Mouse (Mus musculus) heart, embryonic 14.5 days (tissue): ENCODE results near the gene Mga. TPM values are rescaled to one million over a fixed set of nuclear protein-coding genes. Genes with fewer than 3 reads are reported as not detected.

ENCODE experiments used
- microRNA-seq: library from miRNA; unstranded; fragments of <30 nt; microRNA quantifications from one replicate; pipeline ENCODE4, GENCODE M21; 2016
- polyA plus RNA-seq: library from polyadenylated mRNA; unstranded; fragments of >200 nt; fragmentation: Nextera tagmentation; extraction: Ambion mirVana; gene quantifications from 2 replicates; pipeline ENCODE4 v1.2.1, GENCODE M21; 2014

The Mga gene
- polyA plus RNA-seq, 1 experiment from 2014 or later = 30.3 TPM

Small RNA genes within 50 kb of the gene (microRNA-seq; reads per million reads assigned to microRNA genes)
- not detected for gene Mir7665

Other genes starting within 250 kb of the Mga start
- 54.5 and 55.5 TPM in 2 replicates for gene Ndufaf1, start 234.4 kb upstream of the Mga start, polyA plus RNA-seq
- gene Rtf1, start 222.2 kb upstream of the Mga start, polyA plus RNA-seq = 16.2 and 19.8 TPM in 2 replicates
- 2.1 and 2.4 TPM in 2 replicates for gene Itpka, start 154.9 kb upstream of the Mga start, polyA plus RNA-seq
- 0.23 and 0.32 TPM in 2 replicates for gene Ltk, start 136.8 kb upstream of the Mga start, polyA plus RNA-seq
- 16.8 and 17.6 TPM in 2 replicates for gene Rpap1, start 109.7 kb upstream of the Mga start, polyA plus RNA-seq
- gene Tyro3, start 99.5 kb upstream of the Mga start, polyA plus RNA-seq = 6.4 and 6.6 TPM in 2 replicates
- 1.7 and 2.1 TPM in 2 replicates for gene Mapkbp1, start 75.5 kb downstream of the Mga start, polyA plus RNA-seq
- gene Jmjd7, start 130.3 kb downstream of the Mga start, polyA plus RNA-seq = 18.1 and 20.7 TPM in 2 replicates
- gene Gm28042, start 130.3 kb downstream of the Mga start, polyA plus RNA-seq = 1.9 and 3.6 TPM in 2 replicates
- 0.84 and 0.86 TPM in 2 replicates for gene Pla2g4b, start 136.2 kb downstream of the Mga start, polyA plus RNA-seq